Mouse (Mus musculus) bone marrow, adult 2 months (tissue): ENCODE data around the gene Chid1. TPM values are rescaled to one million over a fixed set of nuclear protein-coding genes. Genes with fewer than 3 reads are reported as not detected.
A peak's percentile ranks its signal among the peaks of the same experiment; 100 is the strongest.

Experiments
- H3K27ac ChIP-seq: fragments of 200-500 bp; 2 replicates; pipeline ENCODE4 v1.5.1; 2012; ENCODE audit warnings: low read depth, mild to moderate bottlenecking, control low read depth, inconsistent platforms, low read length; ENCODE audit not compliant: control insufficient read depth, poor library complexity, insufficient read depth
- H3K4me1 ChIP-seq: fragments of 200-500 bp; 2 replicates; pipeline ENCODE4 v1.6.1; 2011; ENCODE audit warnings: low read length; ENCODE audit not compliant: control insufficient read depth, insufficient read depth
- H3K4me3 ChIP-seq: fragments of 200-500 bp; replicated peaks from 2 replicates; pipeline ENCODE3; 2011; ENCODE audit warnings: mild to moderate bottlenecking, low read depth, low read length, control low read depth; ENCODE audit not compliant: control insufficient read depth
- CTCF ChIP-seq: fragments of 200-500 bp; IDR thresholded peaks from 2 replicates; pipeline ENCODE4 v1.5.1; 2011; ENCODE audit warnings: low read length, control low read depth; ENCODE audit not compliant: control insufficient read depth, insufficient read depth
- POLR2A ChIP-seq: fragments of 200-500 bp; IDR thresholded peaks from 2 replicates; pipeline ENCODE4 v1.6.1; 2011; ENCODE audit warnings: low read depth, mild to moderate bottlenecking, control low read depth, low read length, borderline replicate concordance; ENCODE audit not compliant: control insufficient read depth
- WGBS: fragments of 180-500 bp; shearing (Covaris S2); methylation state at CpG from one replicate; pipeline ENCODE4 v1.1.7; 2018; 5-methylcytosine and 5-hydroxymethylcytosine counted together
- polyA plus RNA-seq: library from polyadenylated mRNA; stranded (reverse); fragments of >200 nt; gene quantifications from 2 replicates; pipeline ENCODE4 v1.2.4, GENCODE M21; 2011; ENCODE audit warnings: low replicate concordance; ENCODE audit not compliant: missing spikeins, insufficient read depth, insufficient read length

Gene Chid1
- polyA plus RNA-seq, 1 experiment: 10.9 TPM

DNA sequence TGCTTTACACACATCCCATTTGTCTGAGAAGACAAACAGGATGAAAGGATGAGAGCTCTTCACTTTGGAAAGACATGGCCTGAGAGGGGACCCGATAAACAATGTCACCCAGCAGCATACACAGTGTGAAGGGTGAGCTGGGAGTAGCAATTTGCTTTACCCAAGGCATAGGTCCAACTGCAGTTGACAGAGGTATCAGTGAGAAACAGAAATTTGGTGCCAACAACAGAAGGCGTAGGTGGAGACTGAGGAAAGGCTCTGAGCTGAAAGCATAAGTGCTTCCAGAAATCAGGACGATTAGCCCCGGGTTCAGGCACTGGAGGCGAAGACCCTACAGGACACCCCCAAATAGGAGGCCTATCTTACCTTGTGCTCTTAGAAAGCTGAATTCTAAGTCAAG is 29.5 kb downstream of the Chid1 start:
- TF ChIP-seq CTCF (no peak), POLR2A (no peak)
- WGBS: 93% methylated on average over 5 of the region's 5 CpGs
- H3K27ac ChIP-seq: no peak overlapping the region
- H3K4me3 ChIP-seq: no peak overlapping the region
- no peaks in the 10 kb centered on the region for H3K4me1 ChIP-seq

DNA sequence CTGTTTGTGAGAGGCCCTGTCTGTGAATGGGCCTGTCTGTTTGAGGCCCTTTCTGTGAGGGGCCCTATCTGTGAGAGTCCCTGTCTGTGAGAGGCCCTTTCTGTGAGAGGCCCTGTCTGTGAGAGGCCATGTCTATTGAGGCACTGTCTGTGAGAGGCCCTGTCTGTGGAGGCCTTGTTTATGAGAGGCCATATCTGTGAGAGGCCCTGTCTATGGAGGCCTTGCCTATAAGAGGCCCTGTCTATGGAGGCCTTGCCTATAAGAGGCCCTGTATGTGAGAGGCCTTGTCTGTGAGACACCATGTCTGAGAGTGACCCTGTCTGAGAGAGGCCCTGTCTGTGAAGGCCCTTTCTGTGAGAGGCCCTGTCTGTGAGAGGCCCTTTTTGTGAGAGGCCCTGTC is 31.5 kb downstream of the Chid1 start:
- TF ChIP-seq CTCF (no peak), POLR2A (no peak)
- Histone ChIP-seq H3K4me3 (no peak overlapping the region), H3K4me1 (no peaks in the 10 kb centered on the region), H3K27ac (no peak overlapping the region)

DNA sequence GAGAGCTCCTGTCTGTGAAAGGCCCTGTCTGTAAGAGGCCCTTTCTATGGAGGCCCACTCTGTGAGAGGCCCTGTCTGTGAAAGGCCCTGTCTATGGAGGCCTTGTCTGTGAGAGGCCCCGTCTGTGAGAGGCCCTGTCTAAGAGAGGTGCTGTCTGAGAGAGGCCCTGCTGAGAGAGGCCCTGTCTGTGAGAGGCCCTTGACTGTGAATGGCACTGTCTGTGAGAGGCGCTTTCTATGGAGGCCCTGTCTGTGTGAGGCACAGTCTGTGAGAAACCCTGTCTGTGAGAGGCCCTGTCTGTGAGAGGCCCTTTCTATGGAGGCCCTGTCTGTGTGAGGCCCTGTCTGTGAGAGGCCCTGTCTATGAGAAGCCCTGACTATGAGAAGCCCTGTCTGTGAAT is 33.4 kb downstream of the Chid1 start:
- 89% methylated on average over 2 of the region's 2 CpGs for WGBS
- peak overlapping the region; percentile 54 for H3K4me3 ChIP-seq
- peak overlapping the region; percentile 36 for H3K27ac ChIP-seq
- TF ChIP-seq POLR2A: no peak
- no peak for TF ChIP-seq CTCF
- peaks cover 4% of the 10 kb centered on the region for H3K4me1 ChIP-seq

DNA sequence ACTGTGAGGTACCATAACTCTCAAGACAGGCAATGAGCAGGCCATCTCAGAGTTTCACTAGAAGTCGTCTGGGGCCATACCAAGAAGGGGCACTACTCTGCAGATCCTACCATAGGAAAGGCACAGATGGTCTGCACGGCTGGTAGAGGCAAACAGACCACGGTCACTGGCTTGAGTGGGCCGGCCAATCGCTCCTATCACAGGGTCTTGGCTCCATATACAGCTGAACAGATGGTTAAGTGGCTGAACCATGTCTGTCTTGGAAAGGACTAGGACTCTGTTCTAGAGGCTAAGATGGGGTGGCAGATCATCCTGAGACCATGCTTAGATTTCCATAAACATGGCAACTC is 37.1 kb downstream of the Chid1 start:
- Histone ChIP-seq H3K27ac (no peak overlapping the region), H3K4me1 (peaks cover 4% of the 10 kb centered on the region), H3K4me3 (no peak overlapping the region)
- TF ChIP-seq CTCF (no peak), POLR2A (no peak)
- 94% methylated on average over 5 of the region's 5 CpGs for WGBS

DNA sequence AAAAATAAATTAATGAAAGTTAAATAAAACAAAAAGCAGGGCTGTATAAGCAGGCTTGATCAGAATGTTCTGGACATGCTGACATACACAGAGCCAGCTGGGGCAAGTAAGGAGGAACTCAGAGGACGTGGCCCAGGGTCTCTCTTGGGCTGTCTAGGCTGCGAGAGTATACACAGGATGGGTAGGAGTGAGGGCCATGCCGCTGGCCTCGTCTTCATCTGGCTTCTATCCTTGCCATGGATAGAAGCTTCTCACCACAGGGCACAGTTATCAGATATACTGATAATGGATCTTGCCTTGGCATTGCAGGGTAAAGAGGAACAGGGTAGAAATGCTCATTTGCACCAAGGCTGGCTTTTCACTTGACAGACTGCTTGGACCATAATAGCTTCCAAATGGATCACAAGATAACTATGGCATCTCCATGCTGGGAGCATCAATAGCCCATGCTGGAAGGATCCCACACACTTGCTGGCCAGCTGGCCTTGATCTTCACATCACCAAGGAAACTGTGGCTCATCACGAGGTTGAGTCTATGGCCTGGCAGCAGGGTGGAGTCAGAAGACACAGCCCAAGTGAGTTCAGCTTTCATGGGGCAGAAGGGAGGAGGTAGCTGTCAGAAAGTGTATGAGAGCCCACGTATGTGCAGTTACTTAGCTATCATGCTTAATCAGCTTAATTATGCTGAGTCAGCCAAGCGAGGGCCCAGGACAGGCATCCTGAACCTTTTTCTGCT is 37.7 kb downstream of the Chid1 start:
- Histone ChIP-seq H3K4me3 (no peak overlapping the region), H3K4me1 (peaks cover 4% of the 10 kb centered on the region), H3K27ac (no peak overlapping the region)
- WGBS: 82% methylated on average over 7 of the region's 7 CpGs
- no peak for TF ChIP-seq CTCF
- TF ChIP-seq POLR2A: no peak

DNA sequence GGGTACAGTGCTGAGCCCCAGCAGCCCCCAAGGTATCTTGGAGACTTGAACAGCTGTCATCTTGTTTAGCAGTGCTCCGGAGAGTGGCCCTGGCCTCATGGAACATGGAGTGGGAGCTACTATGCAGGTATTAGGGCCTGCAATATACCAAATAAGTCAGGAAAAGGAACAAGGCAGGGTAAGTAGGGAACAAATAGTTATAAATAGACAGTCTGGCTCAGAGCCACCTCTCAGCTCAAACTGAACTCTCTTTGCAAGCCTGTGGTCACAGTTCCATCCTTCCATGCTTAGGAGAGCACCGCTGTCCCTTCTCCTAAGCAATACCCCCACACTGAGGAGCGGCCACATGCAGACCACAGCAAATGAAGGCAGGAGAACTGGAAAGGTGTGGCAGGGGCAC is 42.1 kb downstream of the Chid1 start:
- Histone ChIP-seq H3K4me3 (no peak overlapping the region), H3K27ac (no peak overlapping the region), H3K4me1 (peaks cover 4% of the 10 kb centered on the region)
- 69% methylated on average over 3 of the region's 3 CpGs for WGBS
- TF ChIP-seq CTCF (no peak), POLR2A (no peak)

DNA sequence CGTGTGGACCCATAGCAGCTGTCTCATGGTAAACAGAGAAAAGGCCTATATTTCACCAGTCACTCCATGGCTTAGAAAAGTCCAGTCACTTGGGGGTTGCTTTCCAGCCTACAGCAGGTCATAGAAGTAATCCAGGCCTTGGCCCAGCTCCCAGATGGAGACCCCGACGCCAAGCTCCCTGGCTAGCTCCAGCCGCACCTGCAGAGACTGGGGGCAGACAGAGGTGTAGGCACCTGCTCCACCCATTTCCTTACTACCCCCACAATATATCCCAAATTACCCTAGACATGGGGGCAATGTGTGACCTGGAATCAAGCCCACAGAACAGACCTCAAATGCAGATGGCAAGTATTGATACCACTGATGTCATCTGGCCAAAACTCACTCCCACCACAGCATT is 43.7 kb downstream of the Chid1 start:
- H3K4me3 ChIP-seq: no peak overlapping the region
- no peak for TF ChIP-seq POLR2A
- no peak for TF ChIP-seq CTCF
- 78% methylated on average over 4 of the region's 4 CpGs for WGBS
- no peaks in the 10 kb centered on the region for H3K4me1 ChIP-seq
- no peak overlapping the region for H3K27ac ChIP-seq

DNA sequence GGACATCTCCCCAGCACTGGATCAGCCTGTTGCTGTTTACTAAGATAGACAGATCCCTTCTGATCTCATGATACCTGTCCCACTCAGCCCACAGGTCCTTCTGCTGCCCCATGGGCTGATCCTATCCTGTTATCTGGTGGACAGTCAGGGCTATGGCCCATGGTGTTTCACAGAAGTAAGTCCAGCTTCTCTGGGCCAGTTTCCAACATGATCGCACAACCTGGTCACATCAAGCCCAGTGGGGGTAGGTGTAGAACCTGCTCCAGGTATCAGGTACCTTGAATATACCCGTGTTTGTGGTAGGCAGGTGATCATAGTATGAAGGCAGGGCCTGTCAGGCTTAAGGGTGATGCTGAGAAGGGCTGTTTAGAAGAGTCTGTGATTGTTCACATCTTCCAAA is 44.3 kb downstream of the Chid1 start:
- no peak for TF ChIP-seq CTCF
- no peak for TF ChIP-seq POLR2A
- no peak overlapping the region for H3K27ac ChIP-seq
- H3K4me1 ChIP-seq: no peaks in the 10 kb centered on the region
- 75% methylated on average over 2 of the region's 2 CpGs for WGBS
- no peak overlapping the region for H3K4me3 ChIP-seq

DNA sequence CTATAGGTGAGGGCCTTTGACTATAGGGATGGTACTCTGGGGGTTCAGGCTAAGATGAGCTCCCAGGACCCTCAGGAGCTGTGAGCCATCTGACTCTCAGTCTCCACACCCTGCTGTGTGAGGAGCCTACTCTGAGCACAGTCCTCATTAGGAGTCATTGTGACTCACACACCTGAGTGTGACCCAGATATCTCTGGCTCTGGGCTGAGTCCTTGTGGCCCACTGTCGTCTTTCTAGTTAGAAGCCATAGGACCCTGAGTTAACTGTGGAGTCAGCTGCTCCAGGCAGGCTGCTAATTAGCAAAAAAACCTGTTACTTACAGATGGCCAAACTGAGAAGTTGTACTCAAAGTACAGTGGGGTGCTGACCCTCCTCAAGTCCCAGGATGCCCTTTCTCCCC is 45.9 kb downstream of the Chid1 start:
- H3K4me3 ChIP-seq: no peak overlapping the region
- no peak for TF ChIP-seq CTCF
- no peak for TF ChIP-seq POLR2A
- H3K4me1 ChIP-seq: no peaks in the 10 kb centered on the region
- 61% methylated on average over 1 of the region's 1 CpGs for WGBS
- no peak overlapping the region for H3K27ac ChIP-seq
